Mouse (Mus musculus): ENCODE data around the gene Ticrr.

DNA sequence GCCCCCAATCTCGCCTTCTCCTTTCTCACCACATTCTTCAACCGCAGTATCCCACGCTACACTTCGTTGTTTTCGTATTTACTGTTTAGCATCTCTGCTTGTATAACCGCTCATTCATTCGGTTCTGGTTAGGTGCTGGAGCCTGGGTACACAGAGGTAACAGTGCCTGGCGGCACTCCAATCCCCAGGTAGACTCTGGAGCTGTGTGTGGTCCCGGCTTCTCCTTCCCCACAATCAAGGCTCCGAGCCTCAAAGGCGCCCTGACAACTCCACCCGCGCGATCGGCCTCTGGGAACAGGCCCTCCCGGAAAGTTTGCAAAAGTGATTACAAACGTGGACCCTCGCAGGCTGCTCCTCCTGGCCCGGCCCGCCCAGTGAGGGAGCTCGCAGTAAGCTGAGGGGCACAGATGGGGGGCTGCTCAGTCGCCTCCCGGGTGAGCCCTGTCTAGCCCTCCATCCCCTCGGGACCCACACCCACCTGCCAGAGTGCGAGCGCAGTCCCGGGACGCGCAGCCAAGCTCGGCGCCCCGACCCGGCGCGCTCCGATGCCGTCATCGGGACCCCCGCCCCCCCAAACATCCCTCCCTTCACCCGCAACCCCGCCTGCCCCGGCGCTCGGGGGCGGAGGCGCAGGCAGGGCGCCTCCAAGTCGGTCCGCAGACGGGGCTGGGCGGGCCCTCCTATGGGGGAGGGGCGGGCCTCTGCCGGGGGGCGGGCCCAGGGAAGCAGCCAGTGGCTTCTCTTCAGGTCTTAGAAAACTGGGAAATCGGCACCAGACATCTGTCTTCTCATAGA is 55.4 kb downstream of the Ticrr start, which contains the start of gene Kif7:
- TF ChIP-seq CTCF (IDR thresholded peaks at IDR 0.05; ENCODE audit: low read depth) (no peak), EP300 (optimal IDR thresholded peaks at IDR 0.05) (no peak)
